ENCODE assay signal across 8 mouse cellular contexts in the genomic region with DNA sequence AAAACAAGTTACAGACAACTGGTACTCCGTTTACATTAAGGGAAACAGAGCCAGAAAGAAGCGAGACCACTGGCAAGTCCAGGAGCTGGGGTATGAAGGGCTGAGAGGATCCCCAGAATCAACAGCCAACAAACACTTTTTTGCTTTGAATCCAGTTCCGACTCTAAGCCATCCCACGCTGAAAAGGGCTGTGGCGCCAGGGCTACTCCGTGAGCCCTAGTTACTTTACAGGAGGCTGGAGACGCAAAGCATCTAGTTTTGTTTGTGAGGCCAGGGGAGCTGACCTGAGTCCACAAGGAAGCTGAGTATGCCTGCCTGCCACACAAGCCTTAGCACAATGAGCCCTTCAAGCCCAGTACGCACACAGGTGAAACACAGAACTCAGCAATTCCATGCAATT. TPM values are rescaled to one million over a fixed set of nuclear protein-coding genes. Genes with fewer than 3 reads are reported as not detected.
DNase-seq lines count a peak whose midpoint lies in the region; ATAC-seq and TF ChIP-seq lines count a peak whose summit lies in the region.

No protein-coding gene starts in this region.

- no peak for DNase-seq in heart, adult 9 months (ENCODE audit: low spot score in 2 of 2)
- DNase-seq in hindbrain, embryonic 11.5 days (ENCODE audit: low spot score): no peak
- DNase-seq in midbrain, embryonic 10.5 days (ENCODE audit: low spot score): no peak
- no peak for DNase-seq in B cell, adult 2 months
- no peak for DNase-seq in spleen, adult 18-20 months
- DNase-seq in urinary bladder, adult 18-20 months (ENCODE audit: low spot score in 2 of 2): no peak

- no peaks in the 10 kb centered on the region for H3K9me3 ChIP-seq in heart, embryonic 15.5 days (replicated peaks)
- H3K9me3 ChIP-seq in hindbrain, embryonic 11.5 days (ENCODE audit: control insufficient read depth, low read length): no peaks in the 10 kb centered on the region
- H3K9me3 ChIP-seq in midbrain, embryonic 10.5 days (replicated peaks): no peaks in the 10 kb centered on the region

- H3K27me3 ChIP-seq in heart, embryonic 15.5 days: peaks cover 5% of the 10 kb centered on the region
- peaks cover 5% of the 10 kb centered on the region; the same call in 1 of the 2 replicates for H3K27me3 ChIP-seq in hindbrain, embryonic 11.5 days (ENCODE audit: control insufficient read depth, insufficient read depth, low read length)
- H3K27me3 ChIP-seq in midbrain, embryonic 10.5 days (ENCODE audit: low read depth, poor library complexity, severe bottlenecking): peaks cover 39% of the 10 kb centered on the region

- ATAC-seq in heart, embryonic 15.5 days (replicated peaks; ENCODE audit: insufficient number of reproducible peaks, insufficient read depth, low FRiP score, low read depth): no peak
- ATAC-seq in hindbrain, embryonic 11.5 days (ENCODE audit: low FRiP score): no peak

- no peaks in the 10 kb centered on the region for H3K36me3 ChIP-seq in heart, embryonic 15.5 days
- no peaks in the 10 kb centered on the region for H3K36me3 ChIP-seq in hindbrain, embryonic 11.5 days (ENCODE audit: control insufficient read depth, insufficient read depth, low read length)
- no peaks in the 10 kb centered on the region for H3K36me3 ChIP-seq in midbrain, embryonic 10.5 days

- peak overlapping the region; percentile 77 for H3K4me2 ChIP-seq in heart, embryonic 15.5 days
- H3K4me2 ChIP-seq in hindbrain, embryonic 11.5 days (replicated peaks; ENCODE audit: low read depth, low read length): peak overlapping the region; percentile 50

- peaks cover 30% of the 10 kb centered on the region for H3K4me1 ChIP-seq in heart, embryonic 15.5 days (replicated peaks)
- peaks cover 21% of the 10 kb centered on the region for H3K4me1 ChIP-seq in bone marrow macrophage, adult 2 months (ENCODE audit: control insufficient read depth, insufficient read depth, low read length)
- H3K4me1 ChIP-seq in hindbrain, embryonic 11.5 days (replicated peaks; ENCODE audit: control insufficient read depth, insufficient read depth, low read length): peaks cover 4% of the 10 kb centered on the region; the same call in 1 of the 2 replicates
- peaks cover 36% of the 10 kb centered on the region for H3K4me1 ChIP-seq in midbrain, embryonic 10.5 days

- WGBS in heart, embryonic 15.5 days: 24% methylated on average over 8 of the region's 8 CpGs
- 19% methylated on average over 8 of the region's 8 CpGs for WGBS in hindbrain, embryonic 11.5 days
- 10% methylated on average over 8 of the region's 8 CpGs for WGBS in midbrain, embryonic 10.5 days

- TF ChIP-seq CTCF in bone marrow macrophage, adult 2 months (IDR thresholded peaks at IDR 0.05; ENCODE audit: low read depth, low read length): no peak

- TF ChIP-seq POLR2A in bone marrow macrophage, adult 2 months (IDR thresholded peaks at IDR 0.05; ENCODE audit: borderline replicate concordance, low read depth, low read length): no peak

- no peak overlapping the region for H3K27ac ChIP-seq in heart, embryonic 15.5 days
- no peak overlapping the region for H3K27ac ChIP-seq in bone marrow macrophage, adult 2 months (ENCODE audit: insufficient read depth, low read depth, low read length)
- no peak overlapping the region for H3K27ac ChIP-seq in hindbrain, embryonic 11.5 days (ENCODE audit: low read depth, low read length)
- H3K27ac ChIP-seq in midbrain, embryonic 10.5 days (replicated peaks): peak overlapping the region; percentile 81

- peak overlapping the region; percentile 55 for H3K9ac ChIP-seq in heart, embryonic 15.5 days
- H3K9ac ChIP-seq in hindbrain, embryonic 11.5 days (ENCODE audit: low read depth, low read length): peak overlapping the region; percentile 66

- peak overlapping the region; percentile 56 for H3K4me3 ChIP-seq in heart, embryonic 15.5 days
- H3K4me3 ChIP-seq in bone marrow macrophage, adult 2 months (ENCODE audit: insufficient read depth, low read length): peak overlapping the region; percentile 63
- H3K4me3 ChIP-seq in hindbrain, embryonic 11.5 days (ENCODE audit: low read depth, low read length): peak overlapping the region; percentile 58
- H3K4me3 ChIP-seq in midbrain, embryonic 10.5 days: peak overlapping the region; percentile 66

RNA-seq across cellular contexts. Expression of a gene that starts 42.8 kb away (rescaled TPM):
- not detected in 2 replicates for polyA plus RNA-seq in heart, embryonic 15.5 days (2015; fragmentation: Nextera tagmentation; extraction: Ambion mirVana)
- not detected in 2 replicates for polyA plus RNA-seq in bone marrow macrophage, adult 2 months (2012; ENCODE audit: insufficient read depth, insufficient read length, missing spikeins)
- polyA plus RNA-seq in hindbrain, embryonic 11.5 days (2014; fragmentation: Nextera tagmentation; extraction: Ambion mirVana): not detected in 2 replicates
- not detected in 2 replicates for polyA plus RNA-seq in midbrain, embryonic 10.5 days (2016; fragmentation: Nextera tagmentation; extraction: Ambion mirVana)

RNA-seq across cellular contexts. Expression of a gene that starts 44.3 kb away (rescaled TPM):
- 0.50 and 0.68 TPM in 2 replicates for polyA plus RNA-seq in heart, embryonic 15.5 days (2015; fragmentation: Nextera tagmentation; extraction: Ambion mirVana)
- polyA plus RNA-seq in bone marrow macrophage, adult 2 months (2012; ENCODE audit: insufficient read depth, insufficient read length, missing spikeins): not detected in 2 replicates
- polyA plus RNA-seq in hindbrain, embryonic 11.5 days (2014; fragmentation: Nextera tagmentation; extraction: Ambion mirVana): 0.67 and 0.91 TPM in 2 replicates
- polyA plus RNA-seq in midbrain, embryonic 10.5 days (2016; fragmentation: Nextera tagmentation; extraction: Ambion mirVana): 0.62 and 0.73 TPM in 2 replicates
